Mouse (Mus musculus) gastrocnemius, postnatal 14 days (tissue): ENCODE measurements at regions not wholly inside any gene's neighbourhood (a gene's known extent, or its start where the extent isn't known, plus 50 kb on each side); places are given as distances from the start of the nearest gene placed in this dataset.
A peak's percentile ranks its signal among the peaks of the same experiment; 100 is the strongest.

Experiments
- DNase-seq: peaks from one replicate; pipeline ENCODE4 v3.0.0; 2021; ENCODE audit warnings: mixed read lengths
- intact Hi-C: fragments of 180-260 bp; cut with DNase I; formaldehyde crosslinking; loops from one replicate; pipeline ENCODE4 v1.15.1; 2025; ENCODE audit warnings: low total_unique reads

GRCm38 (mm10) chr9:47321106-47321789 is 208.7 kb upstream of the Cadm1 start:
- DNase-seq, result no peak
- intact Hi-C loops, result no loop called here

GRCm38 (mm10) chr9:47322293-47322692 is 207.7 kb upstream of the Cadm1 start:
- intact Hi-C loops, result no loop called here
- DNase-seq, result no peak

GRCm38 (mm10) chr9:47323051-47323450 is 206.9 kb upstream of the Cadm1 start:
- DNase-seq, result no peak
- intact Hi-C loops, result no loop called here

GRCm38 (mm10) chr9:47327575-47327974 is 202.4 kb upstream of the Cadm1 start:
- intact Hi-C loops, result no loop called here
- no peak for DNase-seq

GRCm38 (mm10) chr9:47332929-47333328 is 197.0 kb upstream of the Cadm1 start:
- no peak for DNase-seq
- intact Hi-C loops, result no loop called here

- DNase-seq, result no peak
- intact Hi-C loops, result no loop called here
Measured at GRCm38 (mm10) chr9:47338221-47338620, 191.8 kb upstream of the Cadm1 start.

GRCm38 (mm10) chr9:47346527-47347111 is 183.4 kb upstream of the Cadm1 start:
- no peak for DNase-seq
- intact Hi-C loops, result no loop called here

GRCm38 (mm10) chr9:47350301-47350700 is 179.7 kb upstream of the Cadm1 start:
- intact Hi-C loops, result no loop called here
- DNase-seq, result no peak

- intact Hi-C loops, result no loop called here
- no peak for DNase-seq
Measured at GRCm38 (mm10) chr9:47351036-47351435, 178.9 kb upstream of the Cadm1 start.

GRCm38 (mm10) chr9:47353017-47353416 is 177.0 kb upstream of the Cadm1 start:
- intact Hi-C loops, result no loop called here
- no peak for DNase-seq

GRCm38 (mm10) chr9:47353972-47354371 is 176.0 kb upstream of the Cadm1 start:
- intact Hi-C loops, result no loop called here
- no peak for DNase-seq

- no peak for DNase-seq
- intact Hi-C loops, result no loop called here
Measured at GRCm38 (mm10) chr9:47354423-47354822, 175.6 kb upstream of the Cadm1 start.

GRCm38 (mm10) chr9:47354866-47355265 is 175.1 kb upstream of the Cadm1 start:
- intact Hi-C loops, result no loop called here
- DNase-seq, result no peak

GRCm38 (mm10) chr9:47357756-47358399 is 172.1 kb upstream of the Cadm1 start:
- intact Hi-C loops, result no loop called here
- peak; percentile 30 for DNase-seq

GRCm38 (mm10) chr9:47358400-47358767 is 171.6 kb upstream of the Cadm1 start:
- DNase-seq, result no peak
- intact Hi-C loops, result no loop called here

- no peak for DNase-seq
- intact Hi-C loops, result no loop called here
Measured at GRCm38 (mm10) chr9:47363086-47363485, 166.9 kb upstream of the Cadm1 start.

- intact Hi-C loops, result no loop called here
Measured at GRCm38 (mm10) chr9:47364762-47365161, 165.2 kb upstream of the Cadm1 start.

GRCm38 (mm10) chr9:47367266-47367957 is 162.6 kb upstream of the Cadm1 start:
- intact Hi-C loops, result no loop called here

More at GRCm38 (mm10) chr9:47364762-47365161, 165.2 kb upstream of the Cadm1 start:
- no peak for DNase-seq

GRCm38 (mm10) chr9:47368015-47368901 is 161.7 kb upstream of the Cadm1 start:
- intact Hi-C loops, result no loop called here
- no peak for DNase-seq

More at GRCm38 (mm10) chr9:47367266-47367957, 162.6 kb upstream of the Cadm1 start:
- peak; percentile 25 for DNase-seq
